Mouse (Mus musculus) gastrocnemius, postnatal 25 days (tissue): ENCODE measurements around the gene Rarg. TPM values are rescaled to one million over a fixed set of nuclear protein-coding genes. Genes with fewer than 3 reads are reported as not detected.

Experiments
- DNase-seq: peaks from one replicate; pipeline ENCODE4 v3.0.0; 2022
- long read RNA-seq, 2 experiments: library from polyadenylated mRNA; stranded (forward); transcript quantifications; one replicate each; pipeline ENCODE4 v2.0.0; 2021
- total RNA-seq, 2 experiments: library from RNA; stranded (reverse); gene quantifications; 1 replicate in 1 of 2; 2 replicates in 1 of 2; pipeline ENCODE4 v1.2.3; 2021

Rarg gene
- total RNA-seq = 1 to 10 TPM; 9.3 to 9.8 TPM
- long read RNA-seq, experiment 1, partial matches to known transcripts = 1 of 1 reads
- long read RNA-seq, experiment 1, other reads (novel, unspliced or antisense) = 0 of 1 reads
- long read RNA-seq, experiment 2, partial matches to known transcripts = 2 of 11 reads
- long read RNA-seq, experiment 2, other reads (novel, unspliced or antisense) = 4 of 11 reads

GRCm38 (mm10) chr15:102257202-102258075 is at the start of gene Rarg:
Rarg (minus strand) TSS chr15:102257517.
- peak; percentile 68 for DNase-seq

- no peak for DNase-seq
Measured at GRCm38 (mm10) chr15:102302542-102302941, 45.2 kb upstream of the Rarg start.

- no peak for DNase-seq
Measured at GRCm38 (mm10) chr15:102296368-102297006, 39.2 kb upstream of the Rarg start.

- DNase-seq = peak; percentile 91
Measured at GRCm38 (mm10) chr15:102295633-102296367, 38.5 kb upstream of the Rarg start, which contains the start of gene Espl1. Espl1 (plus strand) TSS chr15:102296266.

- DNase-seq = no peak
Measured at GRCm38 (mm10) chr15:102287395-102287794, 30.1 kb upstream of the Rarg start.

- DNase-seq = no peak
Measured at GRCm38 (mm10) chr15:102283648-102284047, 26.3 kb upstream of the Rarg start.

GRCm38 (mm10) chr15:102282463-102283292 is 25.4 kb upstream of the Rarg start:
- no peak for DNase-seq

GRCm38 (mm10) chr15:102280623-102281022 is 23.3 kb upstream of the Rarg start:
- no peak for DNase-seq

- DNase-seq = no peak
Measured at GRCm38 (mm10) chr15:102279783-102280520, 22.6 kb upstream of the Rarg start.

GRCm38 (mm10) chr15:102279092-102279782 is 21.9 kb upstream of the Rarg start, which contains the start of gene Mfsd5:
Mfsd5 (plus strand) TSS chr15:102279454.
- peak; percentile 91 for DNase-seq

- no peak for DNase-seq
Measured at GRCm38 (mm10) chr15:102278726-102279091, 21.4 kb upstream of the Rarg start.

GRCm38 (mm10) chr15:102273982-102274716 is 16.8 kb upstream of the Rarg start:
- no peak for DNase-seq

GRCm38 (mm10) chr15:102271441-102271840 is 14.1 kb upstream of the Rarg start:
- DNase-seq = no peak

GRCm38 (mm10) chr15:102270274-102270960 is 13.1 kb upstream of the Rarg start, which contains the start of gene Gm9918:
Gm9918 (plus strand) TSS chr15:102270563.
- no peak for DNase-seq

GRCm38 (mm10) chr15:102265548-102265947 is 8.2 kb upstream of the Rarg start:
- no peak for DNase-seq

GRCm38 (mm10) chr15:102263037-102263436 is 5.7 kb upstream of the Rarg start:
- no peak for DNase-seq

GRCm38 (mm10) chr15:102262582-102262981 is 5.3 kb upstream of the Rarg start:
- no peak for DNase-seq

- no peak for DNase-seq
Measured at GRCm38 (mm10) chr15:102258581-102259253, 1.4 kb upstream of the Rarg start.
